Mouse (Mus musculus) adrenal gland, adult 8-10 months (tissue): Measurements from ENCODE around the gene Grk1. TPM values are rescaled to one million over a fixed set of nuclear protein-coding genes. Genes with fewer than 3 reads are reported as not detected.

ENCODE experiments used
- DNase-seq: peaks from one replicate; pipeline ENCODE4 v3.0.0; 2022
- total RNA-seq, 4 experiments: library from RNA; stranded (reverse); gene quantifications; 2 replicates each; pipeline ENCODE4 v1.2.4; 2022

Grk1 gene
- total RNA-seq, 4 experiments from 2014 or later = 0.05 to 0.06 TPM; not detected in 2

DNA sequence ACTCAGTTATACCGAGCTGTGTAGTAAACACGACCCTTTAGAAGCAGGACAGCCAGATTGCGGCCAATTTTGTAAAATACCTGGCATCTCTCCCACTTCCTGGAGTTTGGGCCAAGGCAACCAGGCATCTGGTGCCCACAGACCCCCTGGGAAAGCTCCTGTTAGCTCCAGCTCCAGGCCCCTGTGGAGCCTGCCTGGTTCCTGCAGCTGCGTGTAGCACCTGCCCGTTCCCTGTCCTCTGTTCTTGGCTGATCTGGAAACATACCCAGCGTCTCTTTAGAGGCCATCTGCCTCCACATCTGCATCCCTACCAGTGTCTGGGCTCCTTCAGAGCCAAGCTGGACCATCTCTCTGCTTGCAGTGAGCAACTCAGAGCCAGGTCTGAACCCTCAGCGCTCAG lies 25.5 kb downstream of the Grk1 start:
- DNase-seq = no peak

DNA sequence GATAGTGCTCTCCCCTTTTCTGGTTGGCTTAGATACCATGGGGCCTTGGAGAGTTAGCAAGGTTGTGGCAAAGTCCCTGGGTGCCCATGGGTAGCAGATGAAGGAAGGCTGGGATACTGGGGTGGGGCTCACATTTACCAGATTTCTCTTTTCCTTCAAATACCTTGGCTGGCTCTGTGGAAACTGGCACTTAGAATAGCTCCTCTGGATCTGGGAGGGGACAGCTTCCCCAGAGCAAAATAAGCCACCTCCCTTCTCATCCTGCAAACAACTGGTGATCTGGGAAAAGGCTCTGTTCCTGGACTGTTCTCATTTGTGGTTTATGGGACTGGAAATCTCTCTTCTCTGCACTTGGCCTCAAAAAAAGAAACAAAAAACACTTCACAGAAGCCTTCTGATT lies 26.0 kb downstream of the Grk1 start:
- DNase-seq = no peak

DNA sequence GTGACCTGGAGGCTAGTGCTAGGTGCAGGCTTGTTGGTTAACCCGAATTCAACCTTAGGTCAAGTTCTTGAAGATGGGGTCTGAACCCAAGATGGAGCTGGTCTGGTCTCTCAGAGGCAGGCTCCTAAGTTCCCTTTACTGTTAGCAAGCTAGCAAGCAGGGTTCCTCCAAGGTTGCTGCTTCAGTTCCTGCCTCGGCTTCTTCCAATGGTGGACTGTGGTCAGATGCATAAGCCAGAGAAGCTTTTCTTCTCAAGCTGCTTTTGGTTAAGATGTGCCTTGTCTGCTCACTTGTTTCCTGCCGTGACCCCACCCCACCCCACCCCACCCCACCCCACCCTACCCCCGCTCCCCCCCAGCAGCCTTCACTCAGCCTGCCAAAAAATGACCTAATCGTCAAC lies 28.2 kb downstream of the Grk1 start:
- no peak for DNase-seq

DNA sequence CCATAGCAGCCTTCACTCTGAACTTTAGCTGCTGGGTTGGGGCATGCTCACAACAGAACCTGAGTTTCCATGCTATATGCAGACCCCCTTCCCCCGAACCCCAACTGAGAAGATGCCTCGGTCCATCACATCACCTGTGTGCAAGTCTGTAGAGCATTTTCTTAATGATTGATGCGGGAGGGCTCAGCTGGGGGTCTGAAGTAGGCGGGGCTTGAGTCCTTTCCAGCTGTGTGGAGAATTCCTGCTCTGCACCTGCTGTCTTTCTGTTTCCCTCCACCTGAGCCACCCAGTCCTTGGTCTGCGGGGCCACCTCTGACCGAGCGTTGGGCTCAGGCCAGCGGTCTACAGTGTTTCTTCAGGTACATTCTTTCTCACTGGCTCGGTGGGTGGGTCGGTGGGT lies 30.0 kb downstream of the Grk1 start, which contains the start of gene Tmem255b:
Gene Tmem255b, plus strand, starts transcription at position 301 of the 400 bp plus-strand sequence.
- no peak for DNase-seq

DNA sequence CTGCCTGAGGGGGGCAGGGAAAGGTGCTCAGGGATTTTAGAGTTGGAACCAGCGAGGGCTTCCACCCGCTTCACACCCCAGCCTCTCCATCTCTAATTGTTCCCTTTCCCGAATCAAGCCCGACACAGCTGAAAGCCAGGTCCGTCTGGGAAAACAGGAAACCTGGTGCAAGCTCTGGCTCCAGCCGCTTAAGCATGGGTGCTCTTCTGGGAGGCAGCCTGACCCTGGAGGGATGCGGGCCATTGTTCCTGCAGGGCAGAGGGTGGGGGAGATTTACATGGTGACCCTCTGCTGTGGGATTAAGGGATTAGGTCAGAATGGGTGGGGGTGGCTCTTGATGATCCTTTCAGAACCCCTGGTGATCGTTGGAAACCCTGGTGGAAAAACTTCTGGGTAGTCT lies 31.2 kb downstream of the Grk1 start:
- DNase-seq = no peak

DNA sequence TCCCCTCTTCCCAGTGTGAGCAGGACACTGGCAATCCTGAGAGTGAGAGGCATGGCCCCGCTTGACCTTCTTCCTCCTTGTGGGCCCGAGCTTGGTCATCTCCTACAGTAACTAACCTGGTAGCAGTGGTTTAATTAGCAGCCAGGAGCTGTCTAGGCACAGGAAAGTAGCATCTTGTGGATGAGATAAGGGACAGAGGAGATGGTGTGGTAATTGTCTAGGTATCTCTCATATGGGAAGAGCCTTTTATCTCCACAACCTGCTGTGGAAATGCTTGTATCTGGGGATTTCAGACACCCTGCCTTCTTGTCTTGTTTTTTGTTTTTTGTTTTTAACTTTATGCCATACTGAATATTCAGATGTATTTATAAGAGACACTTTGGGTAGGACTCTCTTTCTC lies 32.6 kb downstream of the Grk1 start:
- no peak for DNase-seq

DNA sequence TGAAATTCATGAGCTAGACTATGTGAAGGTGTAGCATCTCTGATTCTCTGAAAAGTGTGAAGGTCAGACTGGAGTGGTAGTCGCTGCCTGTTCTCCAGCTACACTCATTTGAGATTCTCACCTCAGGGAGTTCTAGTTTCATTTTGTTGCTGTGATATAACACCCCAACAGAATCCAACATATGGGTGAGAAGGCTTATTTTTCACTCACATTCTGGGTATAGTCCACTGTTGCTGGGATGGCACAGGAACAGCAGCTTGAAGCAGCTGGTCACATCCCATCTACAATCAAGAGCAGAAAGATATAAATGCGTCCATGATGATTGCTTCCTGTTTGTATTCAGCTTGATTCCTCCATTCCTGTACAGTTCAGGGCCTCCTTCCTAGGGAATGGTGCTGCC lies 37.3 kb downstream of the Grk1 start:
- DNase-seq = no peak

DNA sequence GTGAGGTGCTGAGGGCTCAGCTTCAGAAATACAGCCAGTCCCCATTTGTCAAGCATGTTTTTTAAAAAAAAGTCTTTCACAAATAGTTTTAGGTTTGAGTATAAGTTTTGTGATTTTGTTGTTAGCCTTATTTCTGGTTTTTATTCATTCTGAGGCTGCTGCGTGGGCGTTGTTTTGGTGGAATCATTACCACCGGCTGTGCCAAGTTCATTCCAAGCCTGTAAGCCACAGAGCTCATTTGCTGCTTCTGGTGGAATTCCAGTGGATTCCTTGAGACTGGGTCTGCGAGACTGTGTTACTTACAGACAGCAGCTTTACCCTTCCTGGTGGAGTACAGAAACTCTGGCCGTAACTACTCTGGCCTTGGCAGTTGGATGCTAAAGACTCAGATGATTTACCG lies 41.6 kb downstream of the Grk1 start:
- no peak for DNase-seq

DNA sequence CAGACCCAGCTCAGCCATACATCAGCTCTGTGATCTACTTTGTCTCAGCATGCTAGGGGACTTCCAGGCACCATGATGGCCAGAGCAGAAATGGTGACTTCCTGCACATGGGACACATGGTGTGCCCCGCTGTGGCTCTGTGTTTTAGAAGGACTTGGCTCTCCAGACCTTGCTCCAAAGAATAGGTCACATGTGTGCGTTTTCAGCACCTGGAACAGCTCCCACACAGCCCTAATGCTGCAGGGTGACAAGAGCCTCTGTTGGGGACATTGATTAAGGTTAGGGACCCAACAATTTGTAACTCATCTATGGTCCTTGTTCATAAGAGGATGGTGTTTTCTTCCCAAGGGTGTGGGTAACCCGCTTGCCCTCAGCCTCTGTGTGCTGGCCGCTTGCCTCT lies 43.3 kb downstream of the Grk1 start:
- no peak for DNase-seq

DNA sequence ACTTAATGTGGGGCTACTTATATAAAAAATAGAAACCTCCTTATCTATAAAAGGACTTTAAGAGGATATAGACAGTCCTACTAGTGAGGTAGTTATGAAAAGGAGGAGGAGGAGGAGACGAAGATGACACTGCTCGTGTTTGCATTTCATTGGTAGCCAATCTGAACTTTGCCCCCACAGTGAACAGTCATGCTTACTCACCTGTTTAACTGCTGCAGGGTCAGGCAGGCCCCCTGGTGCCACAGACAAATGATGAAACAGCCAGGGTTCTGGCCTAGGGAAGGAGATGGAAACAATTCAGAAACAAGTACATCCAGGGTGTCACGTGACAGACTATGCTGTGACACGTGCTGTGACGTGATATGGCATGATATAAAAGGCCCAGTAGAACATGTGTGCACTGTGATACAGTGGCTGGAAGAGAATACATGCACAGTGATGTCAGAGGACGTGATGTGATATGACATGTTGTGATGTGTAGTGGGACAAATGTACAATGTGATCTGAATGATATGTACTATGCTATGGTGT lies 46.9 kb downstream of the Grk1 start:
- DNase-seq = no peak

DNA sequence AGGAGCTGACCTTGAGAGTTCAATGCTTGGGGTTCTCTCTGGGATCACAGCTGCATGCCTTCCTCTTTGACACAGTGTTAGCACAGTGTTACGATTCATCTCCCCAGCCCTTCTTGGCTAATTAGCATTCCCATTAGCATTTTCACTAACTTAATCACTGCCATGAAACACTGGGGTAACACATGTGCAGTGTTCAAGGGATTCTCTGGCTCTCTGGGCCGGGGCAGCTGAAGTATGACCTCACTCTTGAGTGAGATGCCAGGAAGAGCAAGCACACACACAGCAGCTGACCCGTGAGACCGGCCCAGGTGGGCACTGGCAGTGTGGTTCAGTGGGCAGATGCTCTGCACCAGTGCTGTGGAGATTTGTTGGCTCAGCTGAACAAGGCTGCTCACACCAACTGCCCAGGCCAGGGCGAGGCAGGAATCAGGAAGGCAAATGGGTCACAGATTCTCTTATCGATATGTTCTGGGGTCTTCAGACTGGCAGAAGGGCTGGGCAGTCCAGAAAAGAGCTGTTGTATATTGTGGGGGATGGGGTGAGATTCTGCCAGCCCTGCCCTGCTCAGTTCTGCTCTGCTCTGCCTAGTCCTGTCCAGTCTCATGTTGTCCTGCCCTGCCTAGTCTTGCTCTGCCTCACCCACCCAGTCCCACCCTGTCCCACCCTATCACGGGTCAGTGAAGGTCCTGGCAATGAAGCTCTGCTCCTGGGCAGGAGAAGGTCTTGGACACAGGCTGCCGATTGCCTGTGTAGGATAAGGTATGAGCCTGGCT lies 49.6 kb downstream of the Grk1 start:
- DNase-seq = no peak

DNA sequence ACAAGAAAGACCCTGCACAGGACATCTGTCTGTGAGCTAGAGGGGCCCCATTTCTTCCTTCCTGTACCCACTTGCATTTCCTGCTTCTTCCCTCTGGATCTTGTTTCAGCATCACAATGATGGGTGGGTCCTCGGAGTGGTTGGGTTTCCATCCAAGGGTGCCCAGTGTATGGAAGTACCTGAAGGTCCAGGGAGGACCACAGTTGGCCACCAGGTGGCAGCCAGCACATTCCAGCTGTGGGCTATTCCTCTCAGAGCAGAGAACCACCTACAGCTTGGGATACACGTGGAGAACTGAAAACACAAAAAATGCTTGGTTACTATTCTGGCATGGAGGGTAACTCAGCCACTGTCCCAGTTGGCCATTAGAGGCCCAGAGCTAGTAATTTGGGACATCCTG lies 50.4 kb downstream of the Grk1 start:
- peak; percentile 60 for DNase-seq

DNA sequence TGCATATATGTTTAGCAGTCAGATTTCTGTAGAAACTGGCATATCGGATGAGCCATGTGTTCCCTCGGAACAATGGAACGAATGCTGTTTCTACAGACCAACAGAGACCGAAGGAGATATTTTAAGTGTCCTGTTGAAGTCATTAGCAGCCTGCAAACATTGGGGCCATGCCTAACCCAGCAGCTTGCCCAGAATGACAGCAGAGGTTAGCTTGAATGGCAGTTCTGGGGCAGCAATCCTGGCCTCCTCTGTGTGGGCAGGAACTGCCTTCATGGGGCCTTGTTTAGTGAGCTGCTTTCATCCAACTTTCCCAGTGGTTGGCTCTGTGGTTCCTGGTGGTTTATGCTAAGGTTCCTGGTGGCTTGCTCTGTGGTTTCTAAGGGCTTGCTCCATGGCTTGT lies 54.5 kb downstream of the Grk1 start:
- no peak for DNase-seq

DNA sequence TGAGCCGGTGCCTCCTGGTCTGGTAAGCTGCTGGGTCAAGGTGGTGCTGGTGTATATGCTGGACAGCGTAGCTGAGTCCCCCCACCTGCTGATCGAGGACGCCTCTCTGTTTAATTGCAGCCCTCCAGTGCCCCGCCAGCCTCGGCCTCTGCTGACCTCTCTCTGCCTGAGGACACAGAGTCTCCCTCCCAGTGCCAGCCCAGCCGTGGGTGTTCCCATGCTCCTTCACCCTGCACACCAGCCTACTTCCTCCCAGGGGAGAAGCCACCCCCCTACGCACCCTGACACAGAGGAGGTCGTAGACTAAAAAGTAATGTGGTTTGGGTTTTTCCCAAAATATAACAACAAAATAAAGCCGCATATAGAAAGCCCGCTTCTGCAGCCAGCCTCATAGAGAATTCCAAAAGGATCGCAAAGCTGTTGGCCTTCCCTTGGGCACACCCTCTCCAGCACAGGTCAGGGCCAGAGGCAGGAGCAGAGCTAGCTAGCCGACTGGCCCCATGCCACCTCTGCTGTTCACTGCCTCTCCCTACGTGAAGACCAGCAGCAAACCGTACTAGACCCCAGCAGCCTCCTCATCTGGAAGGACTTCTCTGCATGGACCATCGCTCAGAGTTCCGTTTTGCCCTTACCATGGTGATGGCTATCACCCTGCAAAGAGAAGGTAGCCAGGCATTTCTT lies 56.3 kb downstream of the Grk1 start:
- DNase-seq = peak; percentile 63

DNA sequence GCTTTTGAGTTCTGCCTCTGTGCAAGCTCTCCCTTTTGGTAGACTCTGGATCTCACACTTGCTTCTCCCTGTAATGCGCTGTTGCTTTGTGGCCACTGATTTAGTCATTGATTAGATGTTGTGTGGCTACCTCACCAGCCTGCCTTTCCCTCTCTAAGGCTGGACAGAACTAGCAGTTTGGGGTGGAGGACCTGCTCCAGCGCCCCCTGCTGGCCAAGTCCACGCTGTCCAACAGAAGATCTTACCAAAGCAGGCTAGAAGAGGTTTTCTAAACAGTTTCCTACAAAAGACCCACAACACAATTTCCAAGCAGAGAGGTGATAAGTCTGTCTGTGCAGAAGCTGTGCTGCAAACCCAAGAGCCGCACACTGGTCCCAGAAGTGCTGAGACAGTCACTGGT lies 57.0 kb downstream of the Grk1 start:
- peak; percentile 67 for DNase-seq

DNA sequence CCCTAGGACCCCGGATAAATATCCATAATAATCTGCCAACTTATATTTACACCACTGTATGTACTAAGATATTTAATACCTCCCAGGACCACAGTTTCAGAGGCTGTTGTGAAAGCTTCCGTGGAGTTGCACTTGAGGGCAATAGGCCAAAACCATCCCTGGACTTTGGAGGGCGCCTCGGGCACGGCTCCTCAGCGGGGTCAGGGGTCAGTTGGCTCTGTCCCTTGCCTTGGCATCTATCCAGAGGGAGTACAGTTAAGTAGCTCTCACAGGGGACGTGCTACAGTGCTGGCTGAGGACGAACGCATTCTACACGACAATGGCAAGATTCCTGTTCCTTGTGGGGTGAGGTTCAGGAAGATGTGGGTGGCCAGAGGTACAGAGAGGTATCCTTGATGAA lies 57.5 kb downstream of the Grk1 start:
- peak; percentile 84 for DNase-seq

DNA sequence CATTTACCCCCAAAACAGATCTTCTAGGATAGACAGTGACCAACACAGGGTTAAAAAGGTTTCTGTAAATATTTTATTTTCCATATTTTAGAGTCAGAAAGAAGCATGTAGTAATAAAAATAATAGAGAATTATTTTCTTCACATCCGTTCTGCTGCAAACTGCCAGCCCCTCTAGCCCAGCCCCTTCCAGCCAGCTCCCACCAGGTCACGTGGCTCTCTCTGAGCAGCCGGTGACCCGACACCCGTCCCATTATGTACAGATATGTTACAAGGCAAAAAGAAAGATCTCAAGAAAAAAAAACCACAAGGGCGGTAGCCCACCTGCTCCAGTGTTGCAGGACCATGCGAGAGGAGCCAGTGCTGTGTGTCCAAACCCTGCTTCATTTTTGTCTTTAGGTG lies 60.4 kb downstream of the Grk1 start:
- no peak for DNase-seq

DNA sequence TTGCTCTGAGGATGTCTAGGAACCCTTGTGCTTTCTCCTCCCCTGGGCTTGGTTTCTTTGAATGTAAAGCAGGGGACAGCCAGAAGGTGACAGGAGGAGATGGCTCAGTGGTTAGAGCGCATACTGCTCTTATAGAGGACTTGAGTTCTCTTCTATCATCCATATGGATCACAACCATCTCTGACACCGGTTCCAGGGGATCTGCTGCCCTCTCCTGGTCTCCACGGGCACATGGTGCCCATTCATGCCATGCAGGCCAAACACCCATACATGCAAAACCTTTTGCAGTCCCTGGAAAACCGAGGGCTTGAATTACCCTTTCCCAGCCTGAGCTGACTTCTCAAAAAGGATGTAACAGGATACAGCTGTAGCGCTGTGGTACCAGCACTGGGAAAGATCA lies 62.1 kb downstream of the Grk1 start:
- DNase-seq = no peak

DNA sequence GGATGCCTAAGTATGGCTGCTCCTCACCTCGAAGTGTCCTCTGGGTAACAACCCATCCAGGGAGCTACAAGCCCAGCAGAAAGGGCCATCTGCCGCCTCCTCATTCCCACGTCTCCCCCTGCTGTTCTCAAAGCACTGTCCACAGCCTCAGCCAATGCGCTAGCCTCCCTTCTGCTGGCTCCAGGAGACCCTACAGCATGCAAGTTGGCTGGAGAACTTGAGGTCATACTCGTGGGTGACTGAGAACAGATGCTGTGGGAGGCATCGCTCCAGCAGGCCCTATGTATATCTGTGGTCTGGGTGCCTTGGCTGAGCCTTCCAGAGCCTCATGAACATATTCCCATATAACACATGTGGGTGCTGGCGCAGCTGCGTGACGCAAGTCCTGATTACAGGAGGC lies 63.9 kb downstream of the Grk1 start:
- no peak for DNase-seq

DNA sequence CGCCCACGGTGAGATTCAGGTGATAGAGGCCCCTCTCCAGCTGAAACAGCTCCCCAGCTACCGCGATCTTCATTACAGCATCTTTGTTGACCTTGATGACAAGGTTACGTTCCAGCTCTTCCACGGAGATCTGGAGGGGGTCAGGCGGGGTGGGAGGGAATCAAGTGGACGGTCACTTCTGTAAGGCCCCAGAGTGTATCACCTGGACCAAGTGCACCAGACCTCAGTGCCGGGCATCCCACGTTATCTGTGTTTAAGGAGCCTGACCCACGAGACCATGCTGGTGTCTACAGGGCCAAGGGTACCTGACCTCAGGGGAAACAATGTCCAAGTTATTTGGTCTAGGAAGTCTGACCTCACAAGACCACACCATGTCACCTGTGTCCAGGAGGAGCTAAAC lies 66.6 kb downstream of the Grk1 start:
- no peak for DNase-seq
